Mouse (Mus musculus) gastrocnemius, postnatal 14 days (tissue): Measurements from ENCODE around the gene Scarf1. TPM values are rescaled to one million over a fixed set of nuclear protein-coding genes. Genes with fewer than 3 reads are reported as not detected.
A peak's percentile ranks its signal among the peaks of the same experiment; 100 is the strongest.

Experiments
- DNase-seq: peaks from one replicate; pipeline ENCODE4 v3.0.0; 2021; ENCODE audit warnings: mixed read lengths
- intact Hi-C: fragments of 180-260 bp; cut with DNase I; formaldehyde crosslinking; loops from one replicate; pipeline ENCODE4 v1.15.1; 2025; ENCODE audit warnings: low total_unique reads
- total RNA-seq, 2 experiments: library from RNA; stranded (reverse); gene quantifications; 2 replicates each; pipeline ENCODE4 v1.2.3; 2021

Scarf1 gene
- total RNA-seq, 2 experiments from 2014 or later: 7.1 to 7.2 TPM

DNA sequence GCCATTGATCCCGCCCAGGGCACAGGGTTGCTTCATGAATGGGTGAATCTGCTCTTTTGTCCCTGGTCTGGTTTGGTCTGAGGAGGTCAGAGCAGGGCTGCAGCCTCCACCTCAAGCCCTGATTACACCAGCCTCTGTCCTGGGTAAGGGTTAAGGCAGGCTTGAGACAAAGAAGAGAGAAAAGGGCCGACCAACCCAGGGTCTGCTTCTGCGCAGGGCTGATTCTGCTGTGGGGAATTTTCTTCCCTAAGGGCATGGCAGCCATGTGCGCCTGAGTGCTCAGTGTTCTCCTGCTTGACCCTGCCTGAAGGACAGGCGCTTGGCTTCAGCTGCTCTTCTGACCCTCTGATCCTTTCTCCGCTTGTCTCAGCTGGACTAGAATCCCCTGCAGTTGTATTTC lies 43.8 kb downstream of the Scarf1 start:
- DNase-seq: no peak
- intact Hi-C loops: no loop called here

DNA sequence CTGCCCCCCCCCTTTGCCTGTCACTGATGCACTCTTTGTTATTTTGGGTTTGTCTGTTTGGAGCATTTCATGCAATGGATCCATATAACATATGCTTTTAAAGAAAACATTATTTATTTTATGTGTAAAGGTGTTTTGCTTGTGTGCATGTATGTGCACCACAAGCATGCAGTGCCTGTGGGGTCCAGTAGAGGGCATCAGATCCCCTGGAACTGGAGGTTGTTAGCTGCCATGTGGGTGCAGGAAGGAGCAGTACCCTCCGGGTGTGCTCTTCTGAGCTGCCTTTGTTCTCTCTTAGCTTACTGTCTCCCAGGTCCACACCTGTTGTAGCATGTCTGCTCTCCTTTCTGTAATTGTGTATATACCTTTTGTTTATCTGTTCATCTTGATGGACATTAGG lies 44.8 kb downstream of the Scarf1 start:
- intact Hi-C loops: no loop called here
- DNase-seq: no peak

DNA sequence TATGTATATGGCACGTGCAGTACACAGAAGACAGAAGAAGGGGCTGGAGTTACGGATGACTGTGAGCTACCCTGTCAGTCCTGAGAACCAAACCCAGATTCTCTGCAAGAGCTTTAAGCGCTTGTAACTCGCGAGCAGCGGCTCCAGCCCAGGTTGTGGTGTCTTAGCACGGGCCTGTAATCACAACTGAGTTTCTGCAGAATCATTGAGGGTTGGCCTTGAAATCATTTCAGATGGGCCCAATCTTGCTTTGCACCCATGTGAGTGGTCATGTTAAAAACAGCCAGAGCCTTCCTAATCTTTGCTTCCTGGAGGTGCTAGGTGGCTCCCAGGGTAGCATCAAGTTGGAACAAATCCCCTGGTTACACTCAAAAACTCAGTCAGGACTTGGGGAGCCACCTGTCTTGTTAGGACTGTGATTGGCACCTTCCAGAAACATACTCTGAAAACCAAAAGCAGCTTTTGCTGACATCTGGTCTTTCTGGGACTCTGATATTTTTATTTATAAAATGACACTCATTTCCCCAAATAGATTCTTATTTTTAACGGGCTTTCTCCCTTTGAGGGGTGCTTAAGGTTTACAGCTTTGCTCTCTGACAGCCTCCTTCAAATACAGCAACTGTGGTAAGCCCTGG lies 46.6 kb downstream of the Scarf1 start:
- DNase-seq: no peak
- intact Hi-C loops: no loop called here

- no peak for DNase-seq
- intact Hi-C loops: no loop called here
These were observed 47.4 kb downstream of the Scarf1 start for GRCm38 (mm10) chr11:75560530-75561409.

GRCm38 (mm10) chr11:75561410-75561791 lies 48.1 kb downstream of the Scarf1 start:
- DNase-seq: no peak
- intact Hi-C loops: no loop called here

DNA sequence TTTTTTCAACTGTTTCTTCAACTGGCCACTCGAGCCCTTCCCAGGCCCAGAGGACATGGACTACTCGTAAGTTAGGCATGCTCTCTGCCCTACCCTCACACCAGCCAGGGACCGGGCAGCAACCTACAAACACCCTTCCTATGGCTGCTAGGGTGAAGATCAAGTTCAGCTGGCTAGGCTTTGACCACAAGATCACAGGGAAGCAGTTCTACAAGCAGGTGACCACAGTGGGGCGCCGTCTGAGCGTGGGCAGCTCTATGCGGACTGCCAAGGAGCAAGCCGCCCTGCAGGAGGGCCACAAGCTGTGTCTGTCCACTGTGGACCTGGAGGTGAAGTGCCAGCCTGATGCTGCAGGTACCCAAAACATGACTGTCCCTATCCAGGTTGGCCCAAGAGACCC lies 49.5 kb downstream of the Scarf1 start:
- intact Hi-C loops: no loop called here
- peak; percentile 32 for DNase-seq

GRCm38 (mm10) chr11:75563851-75564548 lies 50.7 kb downstream of the Scarf1 start:
- intact Hi-C loops: no loop called here
- DNase-seq: peak; percentile 31

DNA sequence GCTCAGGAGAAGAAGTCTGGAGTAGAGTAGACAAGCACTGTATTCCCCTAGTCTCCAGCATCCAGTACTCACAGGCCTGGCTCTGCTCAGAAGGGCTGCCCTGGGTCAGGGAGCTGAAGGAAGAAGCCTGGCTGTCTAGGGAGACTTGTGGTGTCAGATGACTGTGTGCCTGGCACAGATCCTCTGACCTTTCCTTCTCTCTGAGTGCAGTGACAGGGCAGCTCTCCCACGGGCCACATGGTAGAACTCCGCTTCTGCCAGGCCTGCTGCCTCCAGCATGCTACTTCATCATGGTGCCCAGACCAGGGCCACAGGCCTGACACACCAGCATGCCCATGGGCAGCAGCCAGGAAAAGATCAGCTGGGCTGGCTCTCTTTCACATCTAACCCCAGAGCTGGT lies 52.5 kb downstream of the Scarf1 start:
- peak; percentile 84 for DNase-seq
- intact Hi-C loops: no loop called here

DNA sequence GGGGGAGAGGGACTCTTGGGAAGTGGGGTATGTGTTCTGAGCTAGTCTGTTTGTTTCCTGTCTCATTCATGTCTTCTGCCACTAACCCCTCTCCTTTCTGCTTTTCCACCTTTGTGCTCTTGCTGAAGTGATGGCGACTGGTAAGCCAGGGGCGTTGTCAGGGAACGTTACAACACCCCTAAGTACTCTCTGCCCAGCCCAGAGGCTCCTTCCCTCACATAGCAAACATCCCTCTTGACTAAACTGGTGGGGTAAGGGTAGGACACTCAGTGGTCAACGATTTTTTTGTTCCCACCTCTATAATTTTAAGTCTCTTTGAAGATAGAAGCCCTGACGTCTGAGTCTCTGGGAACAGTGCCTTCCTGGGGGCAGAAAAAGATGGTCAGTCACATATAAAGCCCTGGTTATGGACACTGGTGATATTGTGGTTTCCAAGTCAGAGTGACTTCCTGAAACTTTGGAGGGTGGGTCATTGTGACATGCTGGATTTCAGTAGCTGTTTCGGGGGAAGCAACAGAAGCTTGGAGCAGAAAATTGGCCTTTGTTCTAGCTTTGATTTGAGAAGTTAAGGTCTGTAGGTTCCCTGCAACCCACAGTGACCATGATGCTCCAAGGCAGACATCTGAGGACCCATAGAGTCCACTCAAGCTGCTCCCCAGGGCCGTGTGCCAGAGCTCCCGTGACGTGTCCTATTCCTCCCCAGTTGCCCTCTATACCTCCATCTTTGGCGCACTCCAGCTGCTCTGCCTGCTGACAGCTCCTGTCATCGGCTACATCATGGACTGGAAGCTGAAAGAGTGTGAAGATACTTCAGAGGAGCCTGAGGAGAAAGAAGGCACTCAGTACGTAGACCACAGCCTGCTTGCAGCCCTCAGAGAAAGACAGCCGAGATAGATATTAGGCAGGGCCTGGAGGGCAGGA lies 53.2 kb downstream of the Scarf1 start:
- intact Hi-C loops: no loop called here

DNA sequence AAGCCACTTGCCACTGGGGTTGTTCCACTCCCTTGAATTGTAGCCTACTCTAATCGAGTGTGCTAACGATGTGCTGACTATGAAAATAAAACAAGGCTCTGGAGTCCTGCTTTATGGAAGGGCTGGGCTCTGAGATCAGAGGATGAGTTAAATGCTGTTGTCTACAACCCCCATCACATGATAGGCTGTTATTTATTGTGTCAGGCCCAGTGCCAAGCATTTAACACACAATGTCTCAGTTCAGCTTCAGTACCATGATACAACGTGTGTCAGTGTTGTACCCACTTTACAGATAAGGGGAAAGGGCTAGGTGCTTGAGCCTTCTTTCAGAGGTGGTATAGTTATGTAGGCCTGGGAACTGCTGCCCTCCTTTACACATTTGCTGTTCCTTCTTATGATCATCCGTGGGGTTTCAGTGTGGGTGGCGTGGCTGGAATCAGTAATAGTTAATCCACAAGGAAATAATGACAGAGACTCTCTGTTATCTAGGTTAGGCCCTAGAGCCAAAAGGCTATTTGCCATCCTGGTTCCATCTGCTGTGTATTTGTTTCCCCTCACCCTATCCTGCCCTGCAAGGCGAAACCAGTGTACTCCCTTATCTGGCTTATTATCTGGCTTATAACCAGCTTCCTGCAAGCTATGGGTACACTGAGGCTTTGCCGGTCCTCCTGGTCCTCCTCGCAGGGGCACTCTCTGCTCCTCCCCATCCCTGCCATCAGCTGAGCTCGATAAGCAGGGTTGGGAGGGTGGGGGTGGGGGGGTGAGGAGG lies 54.2 kb downstream of the Scarf1 start:
- DNase-seq: no peak
- intact Hi-C loops: no loop called here

More for the DNA sequence above, 53.2 kb downstream of the Scarf1 start:
- no peak for DNase-seq

- no peak for DNase-seq
- intact Hi-C loops: no loop called here
These were observed 54.8 kb downstream of the Scarf1 start for GRCm38 (mm10) chr11:75568115-75568511.

GRCm38 (mm10) chr11:75568962-75569361 lies 55.6 kb downstream of the Scarf1 start:
- no peak for DNase-seq
- intact Hi-C loops: no loop called here

DNA sequence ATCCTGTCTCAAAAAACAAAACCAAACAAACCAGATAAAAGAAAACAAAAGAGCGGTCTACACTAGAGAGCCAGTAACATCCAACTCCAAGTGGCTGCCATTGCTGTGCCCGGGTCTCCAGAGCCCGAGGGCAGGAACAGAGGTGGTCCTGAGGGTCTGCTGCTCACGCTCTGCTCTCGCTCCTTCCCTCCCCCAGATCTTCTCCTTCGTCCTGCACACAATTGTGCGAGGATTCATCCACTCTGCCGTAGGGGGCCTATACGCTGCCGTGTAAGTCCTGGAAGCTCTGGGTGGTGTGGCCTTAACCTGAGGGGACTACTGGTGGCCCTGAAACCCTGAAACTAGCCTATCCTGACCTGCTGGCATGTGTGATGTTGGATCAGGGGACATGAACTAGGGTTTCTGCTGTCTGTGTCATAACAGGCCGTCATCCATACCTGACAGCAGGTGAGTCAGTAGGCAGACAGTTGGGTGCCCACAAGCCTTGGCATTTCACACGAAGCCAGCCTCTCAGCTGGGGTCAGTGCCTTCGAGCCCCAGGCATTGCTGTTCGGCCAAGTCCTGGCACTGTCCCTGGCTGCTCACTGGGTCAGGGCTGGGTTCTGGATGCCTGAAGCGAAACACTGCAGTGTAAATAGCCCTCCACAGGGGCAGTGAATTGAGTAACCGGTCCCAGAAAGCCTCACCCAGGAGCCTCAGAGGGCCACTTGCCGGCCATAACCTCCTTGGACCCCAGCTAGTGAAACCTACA lies 57.2 kb downstream of the Scarf1 start:
- intact Hi-C loops: no loop called here

DNA sequence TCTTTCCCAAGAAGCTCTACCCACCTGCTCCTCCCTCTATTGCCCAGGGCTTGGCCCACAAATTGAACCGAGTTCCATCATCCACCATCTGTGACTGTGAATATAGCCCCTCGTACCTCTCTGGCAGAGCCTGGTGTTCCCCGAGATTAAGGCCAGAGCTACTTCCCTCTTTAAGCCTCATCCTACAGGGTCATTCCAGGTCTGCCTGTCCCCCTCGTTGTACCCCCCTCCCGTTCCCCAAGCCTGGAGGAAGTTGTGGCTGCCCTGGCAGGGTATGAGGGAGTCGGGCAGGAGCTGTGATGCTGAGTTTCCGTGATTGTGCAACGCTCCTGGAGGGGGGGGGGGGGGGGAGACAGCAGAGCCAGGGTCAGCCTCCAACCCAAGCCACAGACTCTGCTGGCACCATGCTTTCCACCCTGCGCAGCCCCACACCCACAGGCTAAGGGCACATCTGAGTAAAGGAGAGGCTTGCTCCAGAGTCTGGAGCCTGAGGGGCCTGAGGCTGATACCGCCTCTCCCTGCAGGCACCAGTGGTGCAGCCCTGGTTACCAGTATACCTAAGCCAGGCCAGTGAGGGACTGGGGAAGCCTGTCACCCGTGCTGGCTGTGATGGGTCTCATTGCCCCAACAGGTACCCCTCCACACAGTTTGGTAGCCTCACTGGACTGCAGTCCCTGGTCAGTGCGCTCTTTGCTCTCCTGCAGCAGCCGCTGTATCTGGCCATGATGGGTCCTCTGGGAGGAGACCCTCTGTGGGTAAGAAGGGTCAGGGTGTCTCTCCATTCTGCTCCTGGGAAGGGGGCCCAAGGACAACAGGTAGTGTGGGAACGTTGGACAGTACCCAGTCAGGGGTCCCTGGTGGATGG lies 58.0 kb downstream of the Scarf1 start:
- intact Hi-C loops: no loop called here
- DNase-seq: peak; percentile 49

More for the DNA sequence above, 57.2 kb downstream of the Scarf1 start:
- no peak for DNase-seq

DNA sequence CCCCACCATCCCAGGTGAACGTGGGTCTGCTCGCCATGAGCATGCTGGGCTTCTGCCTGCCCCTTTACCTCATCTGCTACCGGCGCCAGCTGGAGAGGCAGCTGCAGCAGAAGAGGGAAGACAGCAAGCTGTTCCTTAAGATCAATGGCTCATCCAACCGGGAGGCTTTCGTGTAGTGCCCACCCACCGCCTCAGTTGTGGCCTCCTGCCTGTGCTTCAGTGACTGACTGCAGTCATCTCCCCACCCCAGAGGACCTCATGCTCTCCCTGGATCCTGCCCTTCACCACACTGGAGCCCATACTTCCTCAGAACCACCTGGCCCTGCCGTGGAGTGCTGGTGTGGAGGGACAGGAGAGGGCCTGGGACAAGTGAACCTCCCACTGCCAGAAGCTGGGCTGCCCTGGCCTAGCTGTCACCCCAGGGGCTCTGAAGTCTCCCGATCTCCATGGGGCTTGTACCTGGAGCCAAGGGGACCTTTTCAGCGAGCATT lies 59.0 kb downstream of the Scarf1 start:
- DNase-seq: no peak
- intact Hi-C loops: loop anchor here (2.0 kb wide), 1 partner anchor 36 kb away; no protein-coding TSS in a partner anchor

DNA sequence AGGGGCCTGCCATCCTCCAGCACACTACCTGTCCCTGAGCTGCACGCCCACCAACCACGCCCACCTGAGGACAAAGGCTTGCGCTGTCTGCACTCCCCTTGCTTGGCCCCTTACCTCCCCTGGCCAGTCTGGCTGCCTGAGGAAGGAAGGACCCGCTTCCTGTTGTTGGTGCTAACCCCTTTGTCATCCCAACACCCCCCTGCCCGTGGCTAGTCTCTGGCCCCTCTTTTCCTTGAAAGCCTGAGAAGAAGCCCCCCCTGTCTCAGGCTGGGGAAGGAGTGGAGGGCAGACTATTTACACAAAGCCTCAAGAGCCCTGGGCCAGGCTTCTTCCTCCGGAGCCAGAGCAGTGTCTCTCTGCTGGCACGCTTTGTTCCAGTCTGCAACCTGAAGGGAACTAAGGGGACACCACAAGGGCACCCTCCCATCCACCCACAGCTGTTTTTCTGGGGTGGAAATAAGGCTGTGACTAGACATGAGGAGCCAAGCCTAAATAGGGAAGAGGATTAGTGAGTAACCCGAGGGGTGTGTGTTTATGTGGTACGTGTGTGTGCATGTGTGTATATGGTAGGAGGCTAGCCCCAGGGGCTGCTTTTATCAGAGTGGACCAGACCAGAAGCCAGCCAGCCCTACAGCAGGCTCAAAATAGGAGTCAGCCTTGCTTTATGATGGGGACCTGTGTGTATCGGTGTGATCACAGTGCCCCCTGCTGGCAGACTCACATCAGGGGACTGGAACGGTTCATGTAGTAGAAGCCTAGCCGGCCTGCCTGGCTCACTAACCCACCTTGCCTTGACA lies 59.7 kb downstream of the Scarf1 start:
- DNase-seq: peak; percentile 93
- intact Hi-C loops: loop anchor here (2.0 kb wide), 1 partner anchor 36 kb away; no protein-coding TSS in a partner anchor
